Mouse (Mus musculus) forebrain, embryonic 12.5 days (tissue): ENCODE data around the gene Pde4b. TPM values are rescaled to one million over a fixed set of nuclear protein-coding genes. Genes with fewer than 3 reads are reported as not detected.

Experiments used
- ATAC-seq: fragments of 200-750 bp; cut with Nextera tagmentation; 2 replicates; pipeline ENCODE4 v1.8.0; 2017; ENCODE audit warnings: moderate TSS enrichment; ENCODE audit not compliant: low FRiP score
- H3K27ac ChIP-seq: fragments of 300-500 bp; sonication (generic); 2 replicates; pipeline ENCODE4 v1.5.1; 2016; ENCODE audit warnings: mild to moderate bottlenecking
- H3K27me3 ChIP-seq: fragments of 300-500 bp; sonication (generic); 2 replicates; pipeline ENCODE4 v1.6.1; 2016; ENCODE audit warnings: mild to moderate bottlenecking
- H3K36me3 ChIP-seq: fragments of 300-500 bp; sonication (generic); replicated peaks from 2 replicates; pipeline ENCODE4 v1.6.1; 2016; ENCODE audit warnings: mild to moderate bottlenecking
- H3K4me1 ChIP-seq: fragments of 300-500 bp; sonication (generic); 2 replicates; pipeline ENCODE4 v1.6.1; 2016
- H3K4me2 ChIP-seq: fragments of 300-500 bp; sonication (generic); 2 replicates; pipeline ENCODE4 v1.6.1; 2016; ENCODE audit warnings: mild to moderate bottlenecking, moderate library complexity
- H3K4me3 ChIP-seq: fragments of 300-500 bp; sonication (generic); replicated peaks from 2 replicates; pipeline ENCODE4 v1.5.1; 2016; ENCODE audit warnings: mild to moderate bottlenecking
- H3K9ac ChIP-seq: fragments of 300-500 bp; sonication (generic); 2 replicates; pipeline ENCODE4 v1.6.1; 2016; ENCODE audit warnings: mild to moderate bottlenecking
- H3K9me3 ChIP-seq: fragments of 300-500 bp; sonication (generic); 2 replicates; pipeline ENCODE4 v1.6.1; 2016
- WGBS: fragments of 180-500 bp; shearing (Covaris S2); methylation state at CpG from one replicate; pipeline ENCODE4 v1.1.7; 2016; 5-methylcytosine and 5-hydroxymethylcytosine counted together
- polyA plus RNA-seq: library from polyadenylated mRNA; unstranded; fragments of >200 nt; fragmentation: Nextera tagmentation; extraction: Ambion mirVana; gene quantifications from 2 replicates; pipeline ENCODE4 v1.2.1, GENCODE M21; 2016

The Pde4b gene
- polyA plus RNA-seq, 1 experiment from 2014 or later: 7.5 TPM

DNA sequence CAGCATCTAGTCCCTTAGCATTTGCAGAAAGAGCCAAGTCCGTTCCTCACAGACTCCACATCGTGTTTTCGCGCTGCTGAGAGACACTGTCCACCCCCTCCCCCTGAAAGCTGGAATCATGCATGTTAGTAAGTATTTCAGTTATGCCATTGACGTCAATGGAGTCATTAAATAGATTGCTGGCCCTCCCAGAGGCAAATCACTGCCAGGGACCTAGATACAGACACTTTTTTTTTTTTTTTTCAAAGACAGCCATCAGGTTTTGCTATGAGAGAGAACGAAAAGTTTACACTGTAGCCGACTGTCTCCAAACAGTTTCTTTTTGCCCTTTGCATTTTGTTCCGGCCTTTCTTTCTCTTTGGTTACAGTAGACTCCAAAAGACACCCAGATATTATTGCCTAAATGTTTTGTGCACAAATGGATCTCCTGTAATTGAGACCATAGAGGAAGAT lies 423.6 kb downstream of the Pde4b start:
- H3K4me1 ChIP-seq: peaks cover 18% of the 10 kb centered on the region
- no peak overlapping the region for H3K27ac ChIP-seq

DNA sequence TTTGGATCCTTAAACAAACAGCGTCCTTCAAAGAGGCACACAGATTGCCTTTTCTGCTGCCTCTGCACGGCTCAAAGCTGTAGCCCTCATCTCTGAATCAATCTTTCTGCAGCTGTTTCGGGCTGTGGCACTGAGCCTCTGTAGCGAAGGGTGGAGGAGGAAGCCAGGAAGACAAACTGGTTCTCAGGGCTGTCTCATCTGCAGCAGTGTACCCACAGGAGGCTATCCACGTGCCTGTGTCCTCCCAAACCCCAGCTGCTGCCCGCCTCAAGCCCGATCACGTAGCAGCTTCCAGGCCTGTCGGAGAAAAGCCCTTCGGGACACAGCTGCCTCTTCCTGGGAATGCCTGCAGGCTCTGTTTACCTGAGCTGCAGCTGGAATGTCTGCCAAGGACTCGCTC lies 424.2 kb downstream of the Pde4b start:
- Histone ChIP-seq H3K36me3 (no peaks in the 10 kb centered on the region), H3K9ac (no peak overlapping the region), H3K4me2 (peak overlapping the region; percentile 41), H3K4me3 (no peak overlapping the region), H3K9me3 (no peaks in the 10 kb centered on the region), H3K4me1 (peaks cover 18% of the 10 kb centered on the region), H3K27ac (no peak overlapping the region), H3K27me3 (0 out of 2 replicates have a peak, but pooled peaks cover 7% of the 10 kb centered on the region)
- ATAC-seq: peak; percentile 41; the same call in 1 of the 2 replicates
- 10% methylated on average over 11 of the region's 11 CpGs for WGBS

More for the DNA sequence above, 423.6 kb downstream of the Pde4b start:
- Histone ChIP-seq H3K27me3 (0 out of 2 replicates have a peak, but pooled peaks cover 7% of the 10 kb centered on the region), H3K9me3 (no peaks in the 10 kb centered on the region), H3K36me3 (no peaks in the 10 kb centered on the region), H3K9ac (no peak overlapping the region), H3K4me3 (no peak overlapping the region), H3K4me2 (peak overlapping the region; percentile 41)
- 43% methylated on average over 8 of the region's 8 CpGs for WGBS
- ATAC-seq: no peak

DNA sequence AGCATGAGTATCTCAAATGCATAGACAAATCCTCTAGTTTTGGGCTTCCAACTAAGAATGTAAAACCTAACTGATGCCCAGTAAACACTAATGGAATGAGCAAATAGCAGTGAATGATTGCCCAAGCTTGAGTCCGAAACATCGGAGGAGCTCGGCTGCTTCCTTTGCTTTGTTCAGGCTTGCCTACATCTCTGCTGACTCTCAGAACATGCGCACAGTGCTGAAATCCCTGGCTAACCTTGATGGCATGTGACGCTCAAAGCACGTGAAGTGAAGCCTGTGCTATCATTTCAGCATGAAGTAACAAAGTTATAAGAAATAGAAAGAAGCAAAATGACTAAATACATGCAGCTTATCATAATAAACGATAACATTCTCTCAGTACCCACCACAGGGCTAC lies 425.6 kb downstream of the Pde4b start:
- Histone ChIP-seq H3K4me1 (peaks cover 21% of the 10 kb centered on the region), H3K27ac (no peak overlapping the region), H3K9me3 (no peaks in the 10 kb centered on the region), H3K4me2 (no peak overlapping the region), H3K27me3 (0 out of 2 replicates have a peak, but pooled peaks cover 7% of the 10 kb centered on the region), H3K4me3 (no peak overlapping the region), H3K36me3 (no peaks in the 10 kb centered on the region), H3K9ac (no peak overlapping the region)
- 89% methylated on average over 7 of the region's 7 CpGs for WGBS
- no peak for ATAC-seq

DNA sequence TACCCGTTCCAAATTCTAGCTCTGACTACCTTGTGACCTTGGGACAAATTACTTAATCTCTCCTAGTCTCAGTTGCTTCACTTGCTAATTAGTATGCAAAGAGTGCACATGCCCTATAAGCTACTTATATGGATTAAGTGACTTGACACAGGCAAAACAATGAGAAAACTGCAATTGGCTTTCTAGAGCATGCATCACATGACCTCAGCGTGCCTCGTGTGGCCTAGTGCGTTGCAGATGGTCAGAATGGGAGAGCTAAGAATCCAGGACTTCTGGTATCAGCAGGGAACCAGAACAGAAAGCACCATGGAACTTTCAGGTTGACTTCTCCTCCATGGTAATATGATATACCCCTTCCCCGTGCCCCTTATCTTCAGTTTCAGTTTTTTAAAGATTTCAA lies 426.2 kb downstream of the Pde4b start:
- H3K9me3 ChIP-seq: no peaks in the 10 kb centered on the region
- H3K27me3 ChIP-seq: 0 out of 2 replicates have a peak, but pooled peaks cover 7% of the 10 kb centered on the region
- H3K4me3 ChIP-seq: no peak overlapping the region
- H3K9ac ChIP-seq: no peak overlapping the region
- H3K36me3 ChIP-seq: no peaks in the 10 kb centered on the region
- no peak overlapping the region for H3K27ac ChIP-seq
- peaks cover 21% of the 10 kb centered on the region for H3K4me1 ChIP-seq
- WGBS: 37% methylated on average over 5 of the region's 5 CpGs
- no peak for ATAC-seq
- no peak overlapping the region for H3K4me2 ChIP-seq

DNA sequence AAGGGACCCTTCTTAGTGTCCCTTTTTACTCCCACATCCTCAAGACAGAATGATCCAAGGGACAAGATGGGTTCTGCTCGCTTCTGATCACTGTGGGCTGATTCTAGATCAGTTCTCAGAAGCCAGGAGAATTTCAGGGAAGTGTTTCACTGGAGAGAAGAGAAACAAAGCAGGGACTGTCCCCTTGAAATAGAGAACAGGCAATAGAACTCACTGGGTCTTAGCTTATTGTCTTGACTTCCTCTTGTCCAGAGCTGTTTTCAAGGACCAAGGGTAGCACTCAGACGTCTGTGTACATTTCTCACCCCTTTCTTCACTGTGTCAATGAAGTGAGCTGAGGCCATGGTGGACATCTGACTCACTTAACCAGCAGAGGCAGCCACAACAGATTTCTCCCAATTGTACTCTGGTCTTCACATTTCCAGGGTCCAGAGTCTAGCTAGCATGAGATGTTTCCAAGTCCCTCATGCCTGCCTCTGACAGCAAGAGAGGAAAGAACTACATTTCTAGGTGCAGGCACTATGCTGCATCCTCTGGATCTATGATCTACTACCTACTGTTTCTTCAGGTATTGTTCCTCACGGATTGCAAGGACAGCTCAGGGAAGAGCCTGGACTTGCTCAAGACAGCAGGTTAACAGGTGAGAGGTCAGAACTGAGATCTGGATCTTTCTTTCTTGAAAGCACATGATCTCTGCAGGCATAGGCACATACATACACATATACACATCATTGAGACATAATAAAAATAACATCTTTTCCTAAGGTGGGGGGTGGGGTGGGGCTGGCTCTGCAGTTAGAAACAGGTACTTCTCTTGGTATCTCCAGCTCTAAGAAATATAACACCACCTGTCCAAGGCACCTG lies 427.9 kb downstream of the Pde4b start:
- H3K27me3 ChIP-seq: 0 out of 2 replicates have a peak, but pooled peaks cover 7% of the 10 kb centered on the region
- H3K36me3 ChIP-seq: no peaks in the 10 kb centered on the region
- no peaks in the 10 kb centered on the region for H3K9me3 ChIP-seq
- peaks cover 21% of the 10 kb centered on the region for H3K4me1 ChIP-seq
- no peak overlapping the region for H3K4me3 ChIP-seq
- H3K9ac ChIP-seq: no peak overlapping the region
- WGBS: 72% methylated on average over 3 of the region's 3 CpGs
- no peak overlapping the region for H3K4me2 ChIP-seq
- H3K27ac ChIP-seq: no peak overlapping the region
- no peak for ATAC-seq

DNA sequence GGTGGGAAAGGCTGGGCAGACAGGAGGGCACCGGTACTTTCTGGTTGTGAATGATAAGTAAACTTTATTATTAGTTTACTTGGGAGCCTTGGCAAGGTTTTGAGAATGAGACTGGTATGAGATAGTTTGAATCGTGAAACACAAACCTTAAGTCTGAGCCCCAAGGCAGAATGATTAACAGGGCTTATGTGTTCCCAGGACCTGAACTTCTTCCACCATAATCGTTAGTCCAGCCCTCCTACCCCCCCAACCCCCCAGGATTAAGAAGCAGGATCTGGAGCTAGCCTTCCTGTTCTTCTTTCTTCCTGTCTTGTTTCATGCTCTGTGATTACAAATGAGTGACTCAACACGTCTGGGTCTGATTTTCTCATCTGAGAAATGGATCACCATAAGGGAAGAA lies 429.1 kb downstream of the Pde4b start:
- no peaks in the 10 kb centered on the region for H3K9me3 ChIP-seq
- ATAC-seq: no peak
- WGBS: 59% methylated on average over 4 of the region's 4 CpGs

DNA sequence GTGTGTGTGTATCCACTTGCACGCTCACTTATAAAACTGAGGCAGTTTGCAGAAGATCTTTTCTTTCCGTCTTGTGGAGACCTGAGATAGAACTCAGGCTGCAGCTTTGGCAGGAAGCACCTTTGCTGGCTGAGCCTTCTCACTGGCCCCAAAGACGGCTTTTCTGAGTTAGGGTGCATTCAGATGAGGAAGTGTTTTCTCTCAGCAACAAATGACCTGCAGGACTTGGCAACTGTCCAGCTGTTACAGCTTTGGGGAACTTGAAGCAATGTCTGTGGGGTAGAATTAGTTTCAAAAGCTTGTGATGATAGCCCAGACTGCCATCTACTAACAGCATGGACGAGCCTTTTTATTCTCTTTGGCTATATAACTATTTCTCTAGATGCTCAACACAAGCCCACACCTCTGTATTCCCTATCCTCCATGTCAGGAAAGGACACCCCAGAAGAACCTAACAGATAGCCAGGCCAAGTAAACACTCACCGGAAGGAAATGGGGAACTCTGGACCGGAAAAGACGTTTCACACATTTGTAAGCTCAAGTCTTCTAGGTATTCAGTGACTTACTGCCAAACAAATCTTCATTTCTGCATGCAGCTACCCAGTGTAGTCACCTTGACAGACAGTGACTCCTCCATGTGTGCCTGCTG lies 429.8 kb downstream of the Pde4b start:
- Histone ChIP-seq H3K27me3 (0 out of 2 replicates have a peak, but pooled peaks cover 6% of the 10 kb centered on the region), H3K4me3 (no peak overlapping the region), H3K36me3 (no peaks in the 10 kb centered on the region), H3K9me3 (no peaks in the 10 kb centered on the region), H3K9ac (no peak overlapping the region), H3K4me1 (peaks cover 8% of the 10 kb centered on the region), H3K4me2 (no peak overlapping the region), H3K27ac (no peak overlapping the region)
- ATAC-seq: no peak
- 73% methylated on average over 7 of the region's 7 CpGs for WGBS

More for the DNA sequence above, 429.1 kb downstream of the Pde4b start:
- Histone ChIP-seq H3K27me3 (0 out of 2 replicates have a peak, but pooled peaks cover 7% of the 10 kb centered on the region), H3K4me3 (no peak overlapping the region), H3K4me1 (peaks cover 13% of the 10 kb centered on the region), H3K4me2 (no peak overlapping the region), H3K9ac (no peak overlapping the region), H3K36me3 (no peaks in the 10 kb centered on the region), H3K27ac (no peak overlapping the region)

DNA sequence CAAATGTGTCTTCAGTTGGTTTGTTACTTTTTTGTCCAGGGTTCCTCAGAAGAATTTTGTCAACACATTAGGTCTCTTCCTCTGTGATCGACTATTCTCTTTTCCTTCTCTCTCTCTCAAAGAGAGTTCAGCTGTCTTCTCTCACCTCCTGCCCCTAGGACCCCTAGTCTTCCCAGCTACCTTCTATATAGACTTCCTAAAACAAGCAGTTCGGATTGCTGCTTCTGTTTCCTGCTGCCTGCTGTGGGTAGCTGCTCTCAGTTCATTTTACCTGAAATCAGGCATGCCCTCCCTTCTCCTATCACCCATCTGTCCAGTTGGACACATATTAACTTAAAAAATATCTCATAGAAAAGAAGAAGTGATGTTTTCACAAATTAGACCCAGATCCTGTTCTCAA lies 430.3 kb downstream of the Pde4b start:
- no peak overlapping the region for H3K4me3 ChIP-seq
- 0 out of 2 replicates have a peak, but pooled peaks cover 3% of the 10 kb centered on the region for H3K27me3 ChIP-seq
- 75% methylated on average over 2 of the region's 2 CpGs for WGBS
- no peak for ATAC-seq
- H3K36me3 ChIP-seq: no peaks in the 10 kb centered on the region
- no peak overlapping the region for H3K27ac ChIP-seq
- H3K4me2 ChIP-seq: no peak overlapping the region
- no peak overlapping the region for H3K9ac ChIP-seq
- no peaks in the 10 kb centered on the region for H3K9me3 ChIP-seq
- H3K4me1 ChIP-seq: peaks cover 8% of the 10 kb centered on the region

DNA sequence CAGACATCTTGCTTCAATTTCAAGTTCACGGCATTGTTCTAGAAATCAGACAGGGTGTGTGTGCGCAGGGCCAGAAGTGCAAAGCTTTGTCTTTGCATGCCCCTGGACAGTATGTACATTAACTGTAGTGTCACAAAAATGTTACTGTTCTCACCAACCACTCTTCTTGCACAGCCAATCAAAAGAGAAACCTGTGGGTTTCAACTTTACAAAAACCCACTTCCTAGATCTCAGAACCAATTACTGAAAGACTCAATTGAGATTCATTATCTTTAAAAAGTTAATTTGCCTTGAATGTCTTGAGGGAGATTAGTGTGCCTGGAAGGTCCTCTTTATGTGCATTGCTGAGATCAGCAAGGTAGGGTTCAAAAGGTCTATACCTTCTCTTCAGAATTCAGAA lies 431.0 kb downstream of the Pde4b start:
- Histone ChIP-seq H3K36me3 (no peaks in the 10 kb centered on the region), H3K27me3 (0 out of 2 replicates have a peak, but pooled peaks cover 3% of the 10 kb centered on the region), H3K4me3 (no peak overlapping the region), H3K9me3 (no peaks in the 10 kb centered on the region), H3K4me2 (no peak overlapping the region), H3K27ac (no peak overlapping the region), H3K4me1 (peaks cover 8% of the 10 kb centered on the region), H3K9ac (no peak overlapping the region)
- no peak for ATAC-seq
- WGBS: 92% methylated on average over 2 of the region's 2 CpGs

DNA sequence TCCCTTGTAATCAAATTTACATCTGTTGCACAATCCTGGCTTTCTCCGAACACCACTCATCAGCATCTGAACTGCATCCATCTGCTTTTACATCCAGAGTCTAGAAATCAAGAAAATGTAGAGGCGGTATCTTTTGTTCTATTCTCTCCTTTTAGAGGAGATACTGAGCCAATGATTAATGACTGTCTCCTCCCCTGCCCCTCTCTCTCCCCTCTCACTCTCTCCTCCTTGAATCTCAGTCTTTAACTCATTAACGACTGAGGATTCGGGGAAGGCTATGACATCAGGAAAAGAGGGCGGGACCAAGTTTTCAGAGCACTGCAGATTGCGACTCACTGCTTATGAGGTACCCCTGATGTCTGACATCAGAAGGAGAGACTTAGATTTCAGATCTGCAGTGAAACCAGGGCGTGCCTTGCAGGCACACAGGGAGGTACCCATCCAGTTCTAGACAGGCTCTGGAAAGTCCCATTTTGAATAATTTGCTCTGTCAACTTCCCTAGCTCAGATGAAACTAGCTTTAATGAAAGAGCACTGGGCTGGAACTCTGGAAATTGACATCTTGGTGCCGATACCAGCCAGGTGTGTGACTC lies 433.4 kb downstream of the Pde4b start:
- WGBS: 70% methylated on average over 8 of the region's 8 CpGs
- Histone ChIP-seq H3K9me3 (no peaks in the 10 kb centered on the region), H3K4me3 (no peak overlapping the region), H3K4me2 (no peak overlapping the region), H3K27ac (no peak overlapping the region), H3K4me1 (0 out of 2 replicates have a peak, but pooled peaks cover 12% of the 10 kb centered on the region), H3K27me3 (no peaks in the 10 kb centered on the region), H3K9ac (no peak overlapping the region), H3K36me3 (no peaks in the 10 kb centered on the region)
- ATAC-seq: no peak

DNA sequence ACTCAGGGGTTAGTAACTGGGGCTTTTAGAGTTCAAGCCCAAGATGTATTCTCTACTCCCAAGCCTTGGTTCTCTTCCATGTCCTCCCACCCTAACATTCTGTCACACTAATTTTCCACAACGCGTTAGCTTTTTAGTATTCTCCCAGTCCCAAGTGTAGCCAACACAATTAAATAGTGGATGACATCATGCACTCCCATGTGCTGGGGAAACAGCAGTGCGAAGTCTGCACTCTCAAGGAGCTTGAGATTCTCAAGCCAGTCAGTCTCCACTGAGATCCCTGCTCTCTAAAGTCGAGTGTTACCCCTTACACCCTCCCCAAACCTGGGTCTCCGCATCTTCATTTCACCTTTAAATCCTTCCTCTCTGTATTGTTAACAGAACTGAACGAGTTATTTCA lies 434.1 kb downstream of the Pde4b start:
- Histone ChIP-seq H3K36me3 (no peaks in the 10 kb centered on the region), H3K4me3 (no peak overlapping the region), H3K9me3 (no peaks in the 10 kb centered on the region), H3K27me3 (no peaks in the 10 kb centered on the region), H3K4me1 (0 out of 2 replicates have a peak, but pooled peaks cover 12% of the 10 kb centered on the region), H3K9ac (no peak overlapping the region), H3K27ac (no peak overlapping the region), H3K4me2 (no peak overlapping the region)
- ATAC-seq: no peak
- 67% methylated on average over 6 of the region's 6 CpGs for WGBS

DNA sequence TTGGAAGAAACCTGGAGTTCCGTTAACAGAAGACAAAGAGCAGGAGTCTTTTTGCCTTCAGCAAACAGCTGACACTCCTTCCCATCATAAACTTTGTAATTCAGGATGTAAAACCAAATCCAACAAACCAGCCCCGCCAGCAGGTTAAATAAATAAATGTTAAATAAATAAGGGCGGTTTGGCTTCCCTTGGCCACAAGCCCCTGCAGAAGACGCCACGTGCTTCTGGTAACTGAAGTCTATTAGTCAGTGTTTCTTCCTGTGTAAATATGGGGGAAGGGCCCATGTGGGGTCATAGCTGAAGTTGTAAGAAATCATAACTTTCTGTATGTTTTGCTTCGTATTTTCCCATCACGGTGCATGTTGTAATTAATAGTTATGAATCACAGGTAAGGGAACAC lies 440.0 kb downstream of the Pde4b start:
- Histone ChIP-seq H3K9me3 (no peaks in the 10 kb centered on the region), H3K27me3 (no peaks in the 10 kb centered on the region), H3K4me2 (no peak overlapping the region), H3K4me3 (no peak overlapping the region), H3K9ac (no peak overlapping the region), H3K36me3 (no peaks in the 10 kb centered on the region), H3K27ac (no peak overlapping the region), H3K4me1 (peaks cover 15% of the 10 kb centered on the region; the same call in 1 of the 2 replicates)
- WGBS: 86% methylated on average over 7 of the region's 7 CpGs
- ATAC-seq: no peak
